Mouse (Mus musculus): ENCODE results near the gene Gng12. TPM values are rescaled to one million over a fixed set of nuclear protein-coding genes. Genes with fewer than 3 reads are reported as not detected.
"Not testable (repeated sequence)": the region's sequence is repeated elsewhere in the genome, so short reads cannot be mapped to it uniquely, and the experiment has no call there.

The Gng12 gene
- polyA plus RNA-seq, 1 experiment from 2014 or later: 101 TPM

DNA sequence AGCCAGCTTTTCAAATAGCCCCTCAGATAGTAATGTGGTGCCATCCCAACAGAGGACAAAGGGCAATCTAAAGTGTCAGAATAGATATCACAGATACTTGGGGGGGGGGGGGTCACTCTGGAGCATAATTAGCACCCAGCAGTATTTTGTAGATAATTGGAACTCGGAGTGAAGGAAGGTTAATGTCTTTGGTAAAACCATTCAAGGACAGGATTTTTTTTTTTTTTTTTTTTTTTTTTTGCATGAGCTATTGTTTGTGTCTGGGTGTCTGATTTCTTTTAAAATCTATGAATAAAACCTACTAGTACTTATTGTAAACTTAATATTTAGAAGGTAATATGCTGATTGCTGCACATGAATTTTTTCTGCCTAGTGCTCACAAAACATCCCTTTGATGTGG is 66.9 kb downstream of the Gng12 start:
- H3K27me3 ChIP-seq: no peaks in the 10 kb centered on the region
- no peak overlapping the region for H3K4me3 ChIP-seq
- no peak overlapping the region for H3K9ac ChIP-seq
- no peaks in the 10 kb centered on the region for H3K36me3 ChIP-seq
- no peak overlapping the region for H3K4me2 ChIP-seq
- 77% methylated on average over 1 of the region's 1 CpGs for WGBS
- no peaks in the 10 kb centered on the region for H3K9me3 ChIP-seq
- peaks cover 26% of the 10 kb centered on the region for H3K4me1 ChIP-seq
- no peak for ATAC-seq (ENCODE audit: borderline replicate concordance, extremely low read depth, low FRiP score, low TSS enrichment)
- no peak overlapping the region for H3K27ac ChIP-seq

DNA sequence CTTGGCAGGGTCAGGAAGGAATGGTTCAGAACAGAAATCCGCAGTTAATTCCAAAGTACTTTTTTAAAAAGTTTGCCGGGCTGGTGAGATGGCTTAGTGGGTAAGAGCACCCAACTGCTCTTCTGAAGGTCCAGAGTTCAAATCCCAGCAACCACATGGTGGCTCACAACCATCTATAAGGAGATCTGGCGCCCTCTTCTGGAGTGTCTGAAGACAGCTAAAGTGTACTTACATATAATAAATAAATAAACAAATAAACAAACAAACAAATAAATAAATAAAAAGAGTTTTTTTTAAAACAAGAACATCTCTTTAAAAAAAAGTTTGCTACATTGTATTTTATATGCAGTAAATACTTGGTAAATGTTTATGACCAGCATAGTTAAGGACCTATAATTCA is 67.5 kb downstream of the Gng12 start:
- not testable (repeated sequence) for H3K4me3 ChIP-seq; H3K9ac ChIP-seq; H3K9me3 ChIP-seq; H3K4me2 ChIP-seq; H3K27me3 ChIP-seq; H3K36me3 ChIP-seq; H3K27ac ChIP-seq; ATAC-seq (ENCODE audit: borderline replicate concordance, extremely low read depth, low FRiP score, low TSS enrichment)
- H3K4me1 ChIP-seq: peaks cover 26% of the 10 kb centered on the region
- 77% methylated on average over 3 of the region's 3 CpGs for WGBS

GRCm38 (mm10) chr6:66964222-66964621 is 68.0 kb downstream of the Gng12 start:
- ATAC-seq (ENCODE audit: borderline replicate concordance, extremely low read depth, low FRiP score, low TSS enrichment): no peak
- H3K9me3 ChIP-seq: no peaks in the 10 kb centered on the region
- no peak overlapping the region for H3K4me2 ChIP-seq
- no peak overlapping the region for H3K4me3 ChIP-seq
- no peak overlapping the region for H3K9ac ChIP-seq
- no peak overlapping the region for H3K27ac ChIP-seq
- H3K36me3 ChIP-seq: no peaks in the 10 kb centered on the region
- WGBS: 70% methylated on average over 4 of the region's 4 CpGs
- H3K27me3 ChIP-seq: no peaks in the 10 kb centered on the region
- peaks cover 26% of the 10 kb centered on the region for H3K4me1 ChIP-seq

- H3K4me1 ChIP-seq: peaks cover 26% of the 10 kb centered on the region
- H3K27ac ChIP-seq: 0 out of 2 replicates have a peak overlapping the region, but pooled peaks have one; percentile 3
- no peak overlapping the region for H3K9ac ChIP-seq
- no peaks in the 10 kb centered on the region for H3K36me3 ChIP-seq
- WGBS: 59% methylated on average over 4 of the region's 4 CpGs
- no peaks in the 10 kb centered on the region for H3K9me3 ChIP-seq
- no peak overlapping the region for H3K4me2 ChIP-seq
- H3K4me3 ChIP-seq: no peak overlapping the region
- no peak for ATAC-seq (ENCODE audit: borderline replicate concordance, extremely low read depth, low FRiP score, low TSS enrichment)
- H3K27me3 ChIP-seq: no peaks in the 10 kb centered on the region
Measured at GRCm38 (mm10) chr6:66965203-66965602, 69.0 kb downstream of the Gng12 start.

DNA sequence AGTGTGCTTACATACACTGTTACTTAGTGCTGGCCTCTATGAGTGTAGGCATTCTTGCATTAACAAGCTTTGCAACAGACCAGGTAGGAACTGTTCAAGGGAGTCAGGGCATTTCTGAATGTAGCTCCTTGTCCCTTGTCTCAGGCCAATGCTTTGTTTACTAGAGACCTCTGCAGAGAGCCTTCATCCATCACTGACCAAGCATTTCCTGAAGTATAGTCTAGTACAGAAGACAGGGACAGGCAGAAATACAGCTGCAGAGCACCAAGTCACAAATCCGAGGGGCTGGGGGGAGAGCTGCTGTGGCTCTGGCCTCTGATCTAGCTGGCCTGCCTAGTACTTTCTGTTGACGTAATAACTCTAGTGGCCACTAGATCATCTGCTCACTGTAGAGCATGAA is 71.6 kb downstream of the Gng12 start:
- no peak overlapping the region for H3K4me2 ChIP-seq
- H3K36me3 ChIP-seq: no peaks in the 10 kb centered on the region
- no peak overlapping the region for H3K4me3 ChIP-seq
- H3K4me1 ChIP-seq: peaks cover 33% of the 10 kb centered on the region
- 18% methylated on average over 2 of the region's 2 CpGs for WGBS
- no peaks in the 10 kb centered on the region for H3K27me3 ChIP-seq
- no peak overlapping the region for H3K27ac ChIP-seq
- H3K9me3 ChIP-seq: no peaks in the 10 kb centered on the region
- ATAC-seq (ENCODE audit: borderline replicate concordance, extremely low read depth, low FRiP score, low TSS enrichment): no peak
- no peak overlapping the region for H3K9ac ChIP-seq

- Histone ChIP-seq H3K27me3 (no peaks in the 10 kb centered on the region), H3K4me3 (no peak overlapping the region), H3K27ac (no peak overlapping the region), H3K36me3 (no peaks in the 10 kb centered on the region), H3K9ac (no peak overlapping the region), H3K4me2 (no peak overlapping the region), H3K4me1 (peaks cover 34% of the 10 kb centered on the region), H3K9me3 (no peaks in the 10 kb centered on the region)
- no peak for ATAC-seq (ENCODE audit: borderline replicate concordance, extremely low read depth, low FRiP score, low TSS enrichment)
- 68% methylated on average over 3 of the region's 3 CpGs for WGBS
Measured at GRCm38 (mm10) chr6:66969446-66969845, 73.2 kb downstream of the Gng12 start.

DNA sequence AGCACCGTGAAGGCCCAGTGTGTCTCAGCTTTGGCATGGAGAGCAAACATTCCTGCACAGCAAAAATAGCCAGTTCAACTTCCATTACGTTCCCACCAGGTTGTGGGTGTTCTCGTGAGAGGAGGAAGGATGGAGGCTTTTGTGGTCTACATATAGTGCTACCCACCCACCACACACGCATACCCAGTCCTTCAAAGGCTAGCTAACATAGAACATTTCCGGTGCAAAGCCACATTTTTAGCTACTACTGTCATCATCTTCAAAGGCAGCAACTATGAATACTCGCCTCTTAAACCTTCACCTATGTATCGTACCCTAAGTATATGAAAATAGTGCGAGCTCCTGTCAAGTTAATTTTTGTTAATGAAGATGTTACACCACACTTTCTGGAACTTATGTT is 76.1 kb downstream of the Gng12 start:
- Histone ChIP-seq H3K9ac (no peak overlapping the region), H3K4me3 (no peak overlapping the region), H3K27me3 (no peaks in the 10 kb centered on the region), H3K9me3 (no peaks in the 10 kb centered on the region), H3K4me1 (0 out of 2 replicates have a peak, but pooled peaks cover 12% of the 10 kb centered on the region), H3K4me2 (no peak overlapping the region), H3K27ac (no peak overlapping the region), H3K36me3 (no peaks in the 10 kb centered on the region)
- ATAC-seq (ENCODE audit: borderline replicate concordance, extremely low read depth, low FRiP score, low TSS enrichment): no peak
- 63% methylated on average over 8 of the region's 8 CpGs for WGBS

DNA sequence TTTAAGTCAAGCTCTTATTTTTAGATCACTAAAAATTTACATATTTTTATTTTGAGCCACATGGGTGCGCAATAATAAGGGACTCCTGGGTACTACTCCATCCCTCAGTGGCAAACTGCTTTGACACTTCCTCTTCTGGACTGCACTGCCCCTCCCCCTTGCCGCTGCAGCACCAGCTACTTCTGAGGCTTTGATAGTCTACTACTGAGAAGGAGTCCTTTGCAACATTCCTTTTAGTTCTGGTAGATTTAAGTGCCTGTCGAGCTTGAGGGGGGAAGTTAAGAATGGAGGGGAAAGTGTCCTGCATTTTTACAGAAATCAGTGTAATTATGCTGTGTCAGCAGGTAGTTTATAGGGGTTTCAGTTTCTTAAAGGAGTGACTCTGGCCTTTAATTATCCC is 77.0 kb downstream of the Gng12 start:
- Histone ChIP-seq H3K27ac (no peak overlapping the region), H3K9me3 (no peaks in the 10 kb centered on the region), H3K4me3 (no peak overlapping the region), H3K36me3 (no peaks in the 10 kb centered on the region), H3K27me3 (no peaks in the 10 kb centered on the region), H3K4me1 (0 out of 2 replicates have a peak, but pooled peaks cover 12% of the 10 kb centered on the region), H3K9ac (no peak overlapping the region), H3K4me2 (no peak overlapping the region)
- ATAC-seq (ENCODE audit: borderline replicate concordance, extremely low read depth, low FRiP score, low TSS enrichment): peak; percentile 63; the same call in 1 of the 2 replicates
- 19% methylated on average over 3 of the region's 3 CpGs for WGBS

DNA sequence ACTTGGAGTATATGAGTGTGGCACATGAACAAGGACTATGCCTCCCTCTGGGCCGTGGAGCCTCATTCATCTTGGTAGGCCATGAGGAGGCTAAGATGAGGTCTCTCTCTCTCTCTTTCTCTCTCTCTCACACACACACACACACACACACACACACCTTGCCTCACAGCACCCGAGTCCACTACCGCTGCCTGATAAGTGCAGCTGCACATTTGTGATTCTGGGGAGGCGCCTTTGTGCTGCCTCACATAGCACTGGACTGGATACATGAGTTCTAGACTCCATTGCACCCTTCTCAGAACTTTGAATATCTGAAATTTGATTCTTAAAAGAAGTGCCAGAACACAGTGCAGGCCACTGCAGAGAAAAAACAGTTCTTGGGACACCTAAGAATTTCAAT is 79.3 kb downstream of the Gng12 start:
- Histone ChIP-seq H3K4me1 (0 out of 2 replicates have a peak, but pooled peaks cover 12% of the 10 kb centered on the region), H3K27me3 (no peaks in the 10 kb centered on the region), H3K27ac (no peak overlapping the region), H3K9ac (no peak overlapping the region), H3K4me2 (no peak overlapping the region), H3K9me3 (no peaks in the 10 kb centered on the region), H3K36me3 (no peaks in the 10 kb centered on the region), H3K4me3 (no peak overlapping the region)
- ATAC-seq (ENCODE audit: borderline replicate concordance, extremely low read depth, low FRiP score, low TSS enrichment): no peak
- WGBS: 82% methylated on average over 4 of the region's 4 CpGs

- Histone ChIP-seq H3K9ac (no peak overlapping the region), H3K4me2 (no peak overlapping the region), H3K4me1 (no peaks in the 10 kb centered on the region), H3K36me3 (no peaks in the 10 kb centered on the region), H3K27ac (no peak overlapping the region), H3K4me3 (no peak overlapping the region), H3K27me3 (no peaks in the 10 kb centered on the region), H3K9me3 (no peaks in the 10 kb centered on the region)
- no peak for ATAC-seq (ENCODE audit: borderline replicate concordance, extremely low read depth, low FRiP score, low TSS enrichment)
- WGBS: 45% methylated on average over 1 of the region's 1 CpGs
Measured at GRCm38 (mm10) chr6:66979197-66979596, 83.0 kb downstream of the Gng12 start.

- Histone ChIP-seq H3K36me3 (no peaks in the 10 kb centered on the region), H3K4me2 (no peak overlapping the region), H3K9ac (no peak overlapping the region), H3K9me3 (no peaks in the 10 kb centered on the region), H3K4me1 (no peaks in the 10 kb centered on the region; the same call in 1 of the 2 replicates), H3K27me3 (no peaks in the 10 kb centered on the region), H3K27ac (no peak overlapping the region), H3K4me3 (no peak overlapping the region)
- WGBS: 80% methylated on average over 4 of the region's 4 CpGs
- no peak for ATAC-seq (ENCODE audit: borderline replicate concordance, extremely low read depth, low FRiP score, low TSS enrichment)
Measured at GRCm38 (mm10) chr6:66980040-66980439, 83.8 kb downstream of the Gng12 start.

DNA sequence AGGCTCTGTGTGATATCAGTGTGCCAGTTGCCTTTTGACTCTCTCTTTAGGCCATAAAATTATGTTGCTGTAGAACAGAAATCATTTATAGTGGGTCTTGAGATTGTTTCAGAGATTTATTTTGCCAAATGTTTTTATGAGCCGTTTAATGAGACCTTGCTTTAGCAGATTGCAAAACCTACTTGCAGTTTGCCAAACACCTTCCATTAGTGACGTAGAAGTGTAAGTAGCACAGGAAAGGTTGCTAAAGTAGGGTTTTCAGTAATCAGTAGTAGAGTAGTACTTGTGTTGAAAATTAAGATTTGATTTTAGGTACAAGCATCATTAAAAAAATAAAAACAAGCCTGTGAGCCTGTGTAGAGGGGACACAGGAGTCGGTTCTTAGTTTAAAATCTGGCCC is 85.2 kb downstream of the Gng12 start:
- Histone ChIP-seq H3K4me2 (no peak overlapping the region), H3K9me3 (no peaks in the 10 kb centered on the region), H3K9ac (no peak overlapping the region), H3K4me1 (no peaks in the 10 kb centered on the region; the same call in 1 of the 2 replicates), H3K36me3 (no peaks in the 10 kb centered on the region), H3K27ac (no peak overlapping the region), H3K4me3 (no peak overlapping the region), H3K27me3 (no peaks in the 10 kb centered on the region)
- ATAC-seq (ENCODE audit: borderline replicate concordance, extremely low read depth, low FRiP score, low TSS enrichment): no peak
- 80% methylated on average over 3 of the region's 3 CpGs for WGBS

DNA sequence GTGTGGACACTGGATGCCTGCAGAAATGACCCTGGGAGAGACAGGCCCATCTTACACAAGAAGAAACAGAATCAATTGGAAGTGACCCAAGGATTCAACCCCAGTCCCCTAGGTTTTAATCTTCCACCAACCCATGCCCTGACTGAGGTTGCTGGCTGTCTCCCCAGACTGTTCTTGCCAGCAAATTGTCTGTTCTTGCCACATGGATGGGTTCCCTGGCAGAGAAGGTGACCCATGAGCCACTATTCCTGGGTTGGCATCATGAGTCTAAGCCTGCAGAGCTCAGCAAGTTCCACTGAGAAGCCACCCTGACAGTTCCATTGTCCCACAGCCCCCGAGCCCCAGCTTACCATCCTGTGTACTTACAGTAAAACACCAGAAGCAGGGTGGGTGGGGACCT is 85.7 kb downstream of the Gng12 start:
- H3K9ac ChIP-seq: no peak overlapping the region
- no peak overlapping the region for H3K4me3 ChIP-seq
- no peaks in the 10 kb centered on the region for H3K9me3 ChIP-seq
- H3K27ac ChIP-seq: no peak overlapping the region
- H3K27me3 ChIP-seq: no peaks in the 10 kb centered on the region
- 77% methylated on average over 1 of the region's 1 CpGs for WGBS
- no peaks in the 10 kb centered on the region; the same call in 1 of the 2 replicates for H3K4me1 ChIP-seq
- no peak overlapping the region for H3K4me2 ChIP-seq
- H3K36me3 ChIP-seq: no peaks in the 10 kb centered on the region
- no peak for ATAC-seq (ENCODE audit: borderline replicate concordance, extremely low read depth, low FRiP score, low TSS enrichment)
